Mouse (Mus musculus): Measurements from ENCODE around the gene Gm44965. TPM values are rescaled to one million over a fixed set of nuclear protein-coding genes. Genes with fewer than 3 reads are reported as not detected.

Gene Gm44965
- polyA plus RNA-seq, 1 experiment from 2014 or later: not detected

DNA sequence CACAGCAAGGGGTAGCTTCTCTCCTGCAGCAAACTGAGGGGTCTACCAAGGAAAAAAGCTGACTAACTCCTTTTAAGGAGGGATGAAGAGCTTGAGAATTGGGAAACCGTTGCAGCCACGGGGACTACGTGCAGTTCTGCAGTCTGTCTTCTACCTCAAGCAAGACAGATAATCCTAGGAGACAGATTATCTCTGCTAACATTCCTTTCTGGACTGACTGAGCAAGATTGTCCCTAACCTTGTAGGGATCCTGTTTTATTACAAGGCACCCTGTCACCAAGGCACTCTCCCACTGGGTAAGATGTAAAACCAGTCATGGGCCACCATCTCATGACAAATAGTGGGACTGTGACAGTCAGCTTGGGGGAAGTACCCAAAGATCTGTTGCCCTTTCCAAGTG is 12.5 kb upstream of the Gm44965 start:
- H3K4me3 ChIP-seq (replicated peaks): no peak overlapping the region
- no peak for ATAC-seq (ENCODE audit: insufficient number of reproducible peaks, low FRiP score, low TSS enrichment, low read depth)
- 43% methylated on average over 3 of the region's 3 CpGs for WGBS
- no peak overlapping the region for H3K4me2 ChIP-seq (replicated peaks)
- H3K9ac ChIP-seq: no peak overlapping the region
- H3K9me3 ChIP-seq (replicated peaks): no peaks in the 10 kb centered on the region
- H3K27me3 ChIP-seq: no peaks in the 10 kb centered on the region
- H3K36me3 ChIP-seq: no peaks in the 10 kb centered on the region
- no peak overlapping the region for H3K27ac ChIP-seq (replicated peaks)
- no peaks in the 10 kb centered on the region for H3K4me1 ChIP-seq

DNA sequence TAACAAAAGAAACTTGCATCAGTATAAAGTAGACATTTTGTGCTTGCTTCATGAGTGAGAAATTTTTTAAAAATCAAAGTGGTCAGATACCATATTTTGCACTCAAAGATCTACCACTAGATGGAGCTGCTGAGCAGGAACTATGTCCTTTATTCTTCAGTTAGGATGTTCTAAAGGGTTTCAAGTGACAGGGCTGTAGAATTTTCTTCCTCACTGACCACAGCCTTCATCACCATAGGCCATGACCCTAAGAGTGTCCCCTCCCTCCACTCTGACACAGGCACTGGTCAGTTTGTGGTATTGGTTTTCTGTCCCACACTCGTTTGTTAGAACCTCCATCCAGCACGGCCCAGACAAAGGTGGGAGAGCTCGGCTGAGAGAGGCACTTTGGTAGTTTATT is 11.7 kb upstream of the Gm44965 start:
- Histone ChIP-seq H3K9ac (no peak overlapping the region), H3K4me3 (replicated peaks) (no peak overlapping the region), H3K27ac (replicated peaks) (no peak overlapping the region), H3K4me1 (no peaks in the 10 kb centered on the region), H3K36me3 (no peaks in the 10 kb centered on the region), H3K4me2 (replicated peaks) (no peak overlapping the region), H3K9me3 (replicated peaks) (no peaks in the 10 kb centered on the region), H3K27me3 (no peaks in the 10 kb centered on the region)
- 72% methylated on average over 3 of the region's 3 CpGs for WGBS
- ATAC-seq (ENCODE audit: insufficient number of reproducible peaks, low FRiP score, low TSS enrichment, low read depth): no peak

DNA sequence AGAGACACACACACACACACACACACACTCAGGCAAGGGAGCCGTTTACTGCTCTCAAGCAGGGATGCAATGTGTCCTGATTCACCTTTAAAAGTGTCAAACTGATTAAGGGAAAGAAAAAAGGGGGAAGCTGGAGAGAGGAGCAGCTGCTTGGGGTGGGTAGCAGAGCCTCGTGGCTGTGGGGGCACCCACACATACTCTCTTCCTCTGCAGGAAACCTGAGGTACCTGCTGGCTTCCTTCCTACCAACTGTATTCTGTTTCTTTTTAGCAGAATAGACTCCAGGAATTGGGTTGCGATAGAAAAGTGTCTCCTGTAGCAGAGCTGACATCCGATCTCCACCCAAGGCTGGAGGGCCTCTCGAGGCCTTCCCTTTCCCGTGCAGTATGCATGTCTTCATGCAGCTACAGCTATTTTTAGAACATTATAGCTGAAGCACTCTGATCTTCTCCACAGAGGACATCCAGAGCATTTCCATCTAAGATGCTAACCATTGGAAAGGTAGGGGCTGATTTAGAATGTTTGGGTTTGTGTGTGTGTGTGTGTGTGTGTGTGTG is 4.5 kb upstream of the Gm44965 start, which contains the start of gene Gm45021:
Gene Gm45021 (plus strand): TSS at position 417 of the 557 bp plus-strand sequence.
- Histone ChIP-seq H3K9me3 (replicated peaks) (no peaks in the 10 kb centered on the region), H3K27me3 (no peaks in the 10 kb centered on the region), H3K4me1 (peaks cover 13% of the 10 kb centered on the region), H3K4me2 (replicated peaks) (no peak within 1 kb of the TSS), H3K4me3 (replicated peaks) (no peak within 1 kb of the TSS), H3K27ac (replicated peaks) (0 out of 2 replicates have a peak within 1 kb of the TSS, but pooled peaks have one; percentile 22), H3K9ac (no peak within 1 kb of the TSS), H3K36me3 (no peaks in the 10 kb centered on the region)
- ATAC-seq (ENCODE audit: insufficient number of reproducible peaks, low FRiP score, low TSS enrichment, low read depth): no peak
- 20% methylated on average over 6 of the region's 6 CpGs for WGBS

DNA sequence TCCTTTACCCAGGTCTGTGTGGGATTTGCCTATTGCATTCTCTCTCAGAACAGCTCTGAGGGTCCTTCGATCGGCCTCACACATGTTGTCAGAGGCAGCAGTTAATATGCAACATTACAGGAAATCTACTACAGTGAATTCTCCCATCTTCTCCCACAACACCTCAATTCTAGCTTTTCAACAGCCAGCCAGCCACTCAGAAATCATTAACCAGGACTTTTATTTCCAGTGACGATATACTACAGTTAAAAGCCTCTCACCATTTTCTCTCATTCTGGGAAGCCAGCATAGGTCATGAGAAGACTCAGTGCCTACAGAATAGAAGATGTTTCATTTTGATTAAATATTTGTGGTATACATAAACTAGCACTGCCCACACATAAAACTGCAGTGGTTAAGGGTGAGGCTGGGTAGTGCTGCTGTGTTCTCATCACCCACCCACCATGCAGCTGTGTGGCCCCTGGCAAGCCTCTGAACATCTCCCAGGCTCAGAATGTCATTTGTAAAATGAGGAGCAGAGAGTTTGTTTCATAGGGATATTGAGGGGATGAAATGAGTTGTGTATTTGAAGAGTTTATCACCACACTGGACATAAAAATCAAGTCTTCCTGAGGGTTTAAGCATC is 2.4 kb upstream of the Gm44965 start:
- no peak overlapping the region for H3K4me2 ChIP-seq (replicated peaks)
- peaks cover 26% of the 10 kb centered on the region for H3K4me1 ChIP-seq
- no peak for ATAC-seq (ENCODE audit: insufficient number of reproducible peaks, low FRiP score, low TSS enrichment, low read depth)
- H3K36me3 ChIP-seq: peaks cover 4% of the 10 kb centered on the region
- H3K9ac ChIP-seq: no peak overlapping the region
- H3K9me3 ChIP-seq (replicated peaks): peaks cover 1% of the 10 kb centered on the region
- no peak overlapping the region for H3K4me3 ChIP-seq (replicated peaks)
- 86% methylated on average over 3 of the region's 3 CpGs for WGBS
- H3K27me3 ChIP-seq: no peaks in the 10 kb centered on the region
- H3K27ac ChIP-seq (replicated peaks): no peak overlapping the region

DNA sequence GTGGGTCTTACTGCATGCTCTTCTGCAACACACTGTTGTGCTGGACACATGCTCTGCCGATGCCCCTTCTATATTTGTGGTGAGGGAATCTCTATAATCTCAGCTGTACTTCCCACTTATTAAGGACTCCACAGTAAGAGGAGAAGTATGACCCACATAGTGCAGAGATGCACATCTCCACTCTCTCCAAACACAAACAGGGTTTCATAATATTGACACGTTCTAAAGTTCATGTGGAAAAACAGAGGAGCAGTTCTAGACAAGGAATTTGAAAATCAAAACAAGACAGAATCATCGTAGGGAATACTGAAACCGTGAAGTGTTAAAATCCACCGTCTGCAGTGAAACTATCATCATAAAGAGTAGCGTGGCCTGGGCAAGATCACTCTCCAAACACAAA is 1.9 kb upstream of the Gm44965 start:
- no peak overlapping the region for H3K9ac ChIP-seq
- no peaks in the 10 kb centered on the region for H3K27me3 ChIP-seq
- peaks cover 26% of the 10 kb centered on the region for H3K4me1 ChIP-seq
- no peak for ATAC-seq (ENCODE audit: insufficient number of reproducible peaks, low FRiP score, low TSS enrichment, low read depth)
- H3K4me3 ChIP-seq (replicated peaks): no peak overlapping the region
- no peak overlapping the region for H3K27ac ChIP-seq (replicated peaks)
- H3K36me3 ChIP-seq: peaks cover 10% of the 10 kb centered on the region
- H3K4me2 ChIP-seq (replicated peaks): no peak overlapping the region
- peaks cover 7% of the 10 kb centered on the region for H3K9me3 ChIP-seq (replicated peaks)
- 84% methylated on average over 6 of the region's 6 CpGs for WGBS

DNA sequence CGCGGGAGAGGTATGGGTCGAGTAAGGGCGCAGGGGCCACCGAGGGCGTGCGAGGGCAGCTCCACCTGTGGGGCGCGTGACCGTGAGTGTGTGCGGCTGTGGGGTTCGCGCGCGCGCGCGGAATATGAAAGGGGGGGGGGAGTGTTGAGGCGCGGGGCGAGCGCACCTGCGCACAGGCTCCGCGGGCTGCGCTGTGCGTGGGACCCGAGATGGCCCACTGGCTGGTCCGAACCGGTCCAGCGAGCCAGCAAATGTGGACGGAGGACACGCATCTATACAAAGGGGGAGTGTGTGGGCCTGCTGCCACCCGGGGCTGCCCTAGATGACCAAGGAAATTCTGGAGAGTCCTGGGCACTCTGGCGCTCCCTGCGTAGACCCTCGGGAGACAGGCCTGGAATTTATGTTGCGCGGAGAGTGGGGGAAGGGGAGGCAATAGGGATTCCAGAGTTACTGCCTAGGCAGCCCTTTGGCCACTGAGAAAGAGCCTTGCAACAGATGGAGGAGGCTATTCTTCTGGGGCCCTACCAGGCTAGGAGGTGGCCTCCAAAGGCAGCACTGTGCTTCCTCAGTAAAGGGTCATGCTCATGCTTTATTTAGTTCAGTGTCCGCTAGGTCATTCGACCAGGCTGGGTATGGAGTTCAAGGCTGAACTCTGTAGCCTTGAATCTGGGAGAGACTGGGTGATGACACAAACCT is 450 bp downstream of the Gm44965 start:
- Histone ChIP-seq H3K9ac (peak overlapping the region; percentile 68), H3K4me3 (replicated peaks) (peak overlapping the region; percentile 83), H3K4me2 (replicated peaks) (peak overlapping the region; percentile 82), H3K27me3 (no peaks in the 10 kb centered on the region), H3K36me3 (peaks cover 33% of the 10 kb centered on the region), H3K27ac (replicated peaks) (peak overlapping the region; percentile 80), H3K9me3 (replicated peaks) (peaks cover 19% of the 10 kb centered on the region), H3K4me1 (peaks cover 24% of the 10 kb centered on the region)
- WGBS: 1% methylated on average over 41 of the region's 41 CpGs
- ATAC-seq (ENCODE audit: insufficient number of reproducible peaks, low FRiP score, low TSS enrichment, low read depth): peak; percentile 26

DNA sequence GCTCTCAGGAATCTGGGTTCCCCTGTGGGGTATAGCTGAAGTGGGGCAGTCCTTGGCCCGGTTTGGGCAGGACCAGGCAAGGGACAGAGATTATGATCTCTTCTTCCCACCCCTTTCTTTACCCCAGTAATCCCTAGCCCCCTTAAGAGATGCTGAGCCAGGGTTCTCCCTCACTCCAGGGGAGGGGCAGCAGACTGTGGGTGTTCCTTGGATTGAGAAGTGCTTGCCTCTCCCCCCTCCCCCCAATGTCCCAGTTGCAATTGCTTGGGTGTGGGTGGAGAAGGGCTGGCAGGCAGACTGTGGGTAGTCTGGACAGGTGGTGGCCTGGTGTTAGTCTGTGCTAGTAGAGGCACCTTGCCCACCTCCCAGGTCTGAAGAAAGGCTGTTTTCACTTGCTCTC is 1.5 kb downstream of the Gm44965 start:
- Histone ChIP-seq H3K9me3 (replicated peaks) (peaks cover 19% of the 10 kb centered on the region), H3K4me2 (replicated peaks) (peak overlapping the region; percentile 82), H3K36me3 (peaks cover 40% of the 10 kb centered on the region), H3K4me3 (replicated peaks) (peak overlapping the region; percentile 83), H3K27me3 (no peaks in the 10 kb centered on the region), H3K27ac (replicated peaks) (no peak overlapping the region), H3K9ac (no peak overlapping the region), H3K4me1 (peaks cover 22% of the 10 kb centered on the region)
- 62% methylated on average over 1 of the region's 1 CpGs for WGBS
- ATAC-seq (ENCODE audit: insufficient number of reproducible peaks, low FRiP score, low TSS enrichment, low read depth): no peak

DNA sequence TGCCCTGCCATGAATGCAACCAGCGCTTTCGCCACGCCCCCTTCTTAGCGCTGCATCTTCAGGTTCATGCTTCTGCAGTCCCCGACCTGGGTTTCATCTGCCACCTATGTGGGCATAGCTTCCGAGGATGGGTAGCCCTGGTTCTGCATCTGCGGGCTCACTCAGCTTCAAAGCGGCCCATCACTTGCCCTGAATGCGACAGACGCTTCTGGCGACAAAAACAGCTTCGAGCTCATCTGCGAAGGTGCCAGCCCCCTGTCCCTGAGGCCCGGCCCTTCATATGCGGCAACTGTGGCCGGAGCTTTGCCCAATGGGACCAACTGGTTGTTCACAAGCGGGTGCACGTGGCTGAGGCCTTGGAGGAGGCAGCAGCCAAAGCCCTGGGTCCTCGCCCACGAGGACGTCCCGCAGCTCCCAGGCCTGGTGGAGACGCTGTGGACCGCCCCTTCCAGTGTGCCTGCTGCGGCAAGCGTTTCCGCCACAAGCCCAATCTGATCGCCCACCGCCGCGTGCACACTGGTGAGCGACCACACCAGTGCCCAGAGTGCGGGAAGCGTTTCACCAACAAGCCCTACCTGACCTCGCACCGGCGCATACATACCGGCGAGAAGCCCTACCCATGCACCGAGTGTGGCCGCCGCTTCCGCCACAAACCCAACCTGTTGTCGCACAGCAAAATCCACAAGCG is 2.9 kb downstream of the Gm44965 start:
- WGBS: 97% methylated on average over 45 of the region's 45 CpGs
- peaks cover 22% of the 10 kb centered on the region for H3K4me1 ChIP-seq
- H3K27me3 ChIP-seq: no peaks in the 10 kb centered on the region
- no peak overlapping the region for H3K4me2 ChIP-seq (replicated peaks)
- peaks cover 19% of the 10 kb centered on the region for H3K9me3 ChIP-seq (replicated peaks)
- H3K9ac ChIP-seq: no peak overlapping the region
- no peak overlapping the region for H3K4me3 ChIP-seq (replicated peaks)
- peaks cover 40% of the 10 kb centered on the region for H3K36me3 ChIP-seq
- ATAC-seq (ENCODE audit: insufficient number of reproducible peaks, low FRiP score, low TSS enrichment, low read depth): no peak
- no peak overlapping the region for H3K27ac ChIP-seq (replicated peaks)

DNA sequence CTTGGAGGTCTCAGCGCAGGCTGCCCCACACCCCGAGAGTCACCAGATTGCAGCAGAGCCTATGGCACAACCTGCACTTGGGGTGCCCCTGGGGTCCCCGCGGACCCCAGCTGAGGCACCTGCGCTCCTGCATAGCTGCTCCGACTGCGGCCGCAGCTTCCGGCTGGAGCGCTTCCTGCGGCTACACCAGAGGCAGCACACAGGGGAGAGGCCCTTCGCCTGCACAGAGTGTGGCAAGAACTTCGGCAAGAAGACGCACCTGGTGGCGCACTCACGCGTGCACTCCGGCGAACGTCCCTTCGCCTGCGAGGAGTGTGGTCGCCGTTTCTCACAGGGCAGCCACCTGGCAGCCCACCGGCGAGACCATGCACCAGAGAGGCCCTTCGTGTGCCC is 3.5 kb downstream of the Gm44965 start:
- H3K27me3 ChIP-seq: no peaks in the 10 kb centered on the region
- peaks cover 40% of the 10 kb centered on the region for H3K36me3 ChIP-seq

DNA sequence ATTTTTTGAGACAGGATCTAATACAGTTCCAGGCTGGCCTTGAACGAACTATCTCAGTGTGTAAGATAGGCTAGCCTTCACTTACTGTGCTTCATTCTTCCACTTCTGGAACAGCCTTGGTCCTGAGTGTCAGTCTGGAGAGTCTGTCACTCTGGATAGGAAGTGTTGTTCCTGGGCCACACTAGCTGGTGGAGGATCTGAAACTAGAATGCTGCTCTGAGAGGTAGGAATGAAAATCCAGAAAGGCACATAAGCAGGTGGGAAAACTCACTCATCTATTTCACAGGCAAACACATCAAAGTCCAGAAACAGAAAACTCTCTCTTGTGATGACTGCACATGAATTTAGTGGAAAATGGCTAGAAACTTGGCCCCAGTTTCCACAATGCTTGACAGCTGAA is 6.9 kb downstream of the Gm44965 start:
- Histone ChIP-seq H3K4me2 (replicated peaks) (no peak overlapping the region), H3K27me3 (no peaks in the 10 kb centered on the region), H3K9ac (no peak overlapping the region), H3K9me3 (replicated peaks) (peaks cover 19% of the 10 kb centered on the region), H3K4me3 (replicated peaks) (0 out of 2 replicates have a peak overlapping the region, but pooled peaks have one; percentile 74), H3K36me3 (peaks cover 40% of the 10 kb centered on the region), H3K27ac (replicated peaks) (no peak overlapping the region), H3K4me1 (peaks cover 8% of the 10 kb centered on the region)
- ATAC-seq (ENCODE audit: insufficient number of reproducible peaks, low FRiP score, low TSS enrichment, low read depth): no peak
- 85% methylated on average over 1 of the region's 1 CpGs for WGBS

More for the DNA sequence above, 3.5 kb downstream of the Gm44965 start:
- H3K27ac ChIP-seq (replicated peaks): no peak overlapping the region
- no peak for ATAC-seq (ENCODE audit: insufficient number of reproducible peaks, low FRiP score, low TSS enrichment, low read depth)
- H3K4me1 ChIP-seq: peaks cover 22% of the 10 kb centered on the region
- no peak overlapping the region for H3K4me2 ChIP-seq (replicated peaks)
- no peak overlapping the region for H3K9ac ChIP-seq
- WGBS: 97% methylated on average over 27 of the region's 27 CpGs
- H3K9me3 ChIP-seq (replicated peaks): peaks cover 19% of the 10 kb centered on the region
- no peak overlapping the region for H3K4me3 ChIP-seq (replicated peaks)
